Mouse (Mus musculus): ENCODE results near the gene Trnt1.

GRCm38 (mm10) chr6:106747251-106747650, 21.7 kb upstream of the Trnt1 start:
- no peak for TF ChIP-seq CTCF (IDR thresholded peaks at IDR 0.05; ENCODE audit: low read depth)
- TF ChIP-seq EP300 (IDR thresholded peaks at IDR 0.05; ENCODE audit: low read depth) = no peak
